Mouse (Mus musculus) olfactory bulb, adult 2 months (tissue): Measurements from ENCODE around the gene Ifngr2. TPM values are rescaled to one million over a fixed set of nuclear protein-coding genes. Genes with fewer than 3 reads are reported as not detected.
"Not testable (repeated sequence)": the region's sequence is repeated elsewhere in the genome, so short reads cannot be mapped to it uniquely, and the experiment has no call there.

Experiments used
- H3K27ac ChIP-seq: fragments of 200-500 bp; 2 replicates; pipeline ENCODE4 v1.5.1; 2012; ENCODE audit warnings: low read depth, low read length; ENCODE audit not compliant: insufficient read depth
- H3K4me1 ChIP-seq: fragments of 200-500 bp; 2 replicates; pipeline ENCODE4 v1.6.1; 2012; ENCODE audit warnings: low read length; ENCODE audit not compliant: control insufficient read depth, insufficient read depth
- H3K4me3 ChIP-seq: fragments of 200-500 bp; 2 replicates; pipeline ENCODE4 v1.5.1; 2012; ENCODE audit warnings: mild to moderate bottlenecking, low read depth, low read length, moderate library complexity; ENCODE audit not compliant: insufficient read depth
- CTCF ChIP-seq: fragments of 200-500 bp; IDR thresholded peaks from 2 replicates; pipeline ENCODE4 v1.5.1; 2012; ENCODE audit warnings: low read depth, mild to moderate bottlenecking, low read length, moderate library complexity; ENCODE audit not compliant: insufficient read depth
- POLR2A ChIP-seq: fragments of 200-500 bp; IDR thresholded peaks from 2 replicates; pipeline ENCODE4 v1.6.1; 2012; ENCODE audit warnings: mild to moderate bottlenecking, low read depth, low read length, moderate library complexity; ENCODE audit not compliant: insufficient read depth
- WGBS: fragments of 180-500 bp; shearing (Covaris S2); methylation state at CpG from one replicate; pipeline ENCODE4 v1.1.7; 2018; 5-methylcytosine and 5-hydroxymethylcytosine counted together
- polyA plus RNA-seq: library from polyadenylated mRNA; stranded (reverse); fragments of >200 nt; gene quantifications from 2 replicates; pipeline ENCODE4 v1.2.4, GENCODE M21; 2012; ENCODE audit warnings: low replicate concordance; ENCODE audit not compliant: missing spikeins, insufficient read depth, insufficient read length

The Ifngr2 gene
- polyA plus RNA-seq, 1 experiment, result not detected

- no peak for TF ChIP-seq CTCF
- no peak for TF ChIP-seq POLR2A
- Histone ChIP-seq H3K27ac (no peak overlapping the region), H3K4me3 (no peak overlapping the region), H3K4me1 (no peaks in the 10 kb centered on the region)
- WGBS, result 79% methylated on average over 18 of the region's 18 CpGs
Measured at GRCm38 (mm10) chr16:91522479-91523309, 24.2 kb upstream of the Ifngr2 start.

- TF ChIP-seq POLR2A (no peak), CTCF (no peak)
Measured at GRCm38 (mm10) chr16:91524206-91524605, 22.7 kb upstream of the Ifngr2 start.

GRCm38 (mm10) chr16:91526274-91526673 is 20.6 kb upstream of the Ifngr2 start:
- 96% methylated on average over 6 of the region's 6 CpGs for WGBS
- TF ChIP-seq CTCF, result no peak
- no peak for TF ChIP-seq POLR2A
- Histone ChIP-seq H3K4me3 (no peak overlapping the region), H3K4me1 (no peaks in the 10 kb centered on the region), H3K27ac (no peak overlapping the region)

More at GRCm38 (mm10) chr16:91524206-91524605, 22.7 kb upstream of the Ifngr2 start:
- Histone ChIP-seq H3K27ac (no peak overlapping the region), H3K4me1 (no peaks in the 10 kb centered on the region), H3K4me3 (no peak overlapping the region)
- WGBS, result 91% methylated on average over 5 of the region's 5 CpGs

GRCm38 (mm10) chr16:91527051-91527450 is 19.8 kb upstream of the Ifngr2 start:
- no peaks in the 10 kb centered on the region for H3K4me1 ChIP-seq
- no peak overlapping the region for H3K27ac ChIP-seq
- H3K4me3 ChIP-seq, result no peak overlapping the region
- TF ChIP-seq CTCF (no peak), POLR2A (no peak)
- 73% methylated on average over 10 of the region's 10 CpGs for WGBS

- Histone ChIP-seq H3K27ac (no peak overlapping the region), H3K4me1 (no peaks in the 10 kb centered on the region), H3K4me3 (no peak overlapping the region)
- TF ChIP-seq CTCF, result no peak
- TF ChIP-seq POLR2A, result no peak
- WGBS, result 72% methylated on average over 5 of the region's 5 CpGs
Measured at GRCm38 (mm10) chr16:91527500-91527899, 19.4 kb upstream of the Ifngr2 start.

GRCm38 (mm10) chr16:91528578-91528977 is 18.3 kb upstream of the Ifngr2 start:
- Histone ChIP-seq H3K4me1 (peaks cover 7% of the 10 kb centered on the region), H3K27ac (no peak overlapping the region), H3K4me3 (no peak overlapping the region)
- WGBS, result 85% methylated on average over 9 of the region's 9 CpGs
- TF ChIP-seq CTCF (no peak), POLR2A (no peak)

- 82% methylated on average over 4 of the region's 4 CpGs for WGBS
- H3K27ac ChIP-seq, H3K4me1 ChIP-seq, H3K4me3 ChIP-seq: not testable (repeated sequence)
Measured at GRCm38 (mm10) chr16:91530830-91531229, 16.0 kb upstream of the Ifngr2 start.

- Histone ChIP-seq H3K4me1 (peaks cover 8% of the 10 kb centered on the region), H3K4me3 (no peak overlapping the region), H3K27ac (no peak overlapping the region)
- TF ChIP-seq POLR2A, result no peak
- no peak for TF ChIP-seq CTCF
- 57% methylated on average over 6 of the region's 6 CpGs for WGBS
Measured at GRCm38 (mm10) chr16:91531856-91532255, 15.0 kb upstream of the Ifngr2 start.

- Histone ChIP-seq H3K4me3 (no peak overlapping the region), H3K27ac (no peak overlapping the region)
- 85% methylated on average over 2 of the region's 2 CpGs for WGBS
Measured at GRCm38 (mm10) chr16:91532429-91532828, 14.4 kb upstream of the Ifngr2 start.

More at GRCm38 (mm10) chr16:91532429-91532828, 14.4 kb upstream of the Ifngr2 start:
- peaks cover 8% of the 10 kb centered on the region for H3K4me1 ChIP-seq
- TF ChIP-seq POLR2A, result no peak
- TF ChIP-seq CTCF, result no peak
